ENCODE assay signal across 11 mouse cellular contexts in the genomic region with DNA sequence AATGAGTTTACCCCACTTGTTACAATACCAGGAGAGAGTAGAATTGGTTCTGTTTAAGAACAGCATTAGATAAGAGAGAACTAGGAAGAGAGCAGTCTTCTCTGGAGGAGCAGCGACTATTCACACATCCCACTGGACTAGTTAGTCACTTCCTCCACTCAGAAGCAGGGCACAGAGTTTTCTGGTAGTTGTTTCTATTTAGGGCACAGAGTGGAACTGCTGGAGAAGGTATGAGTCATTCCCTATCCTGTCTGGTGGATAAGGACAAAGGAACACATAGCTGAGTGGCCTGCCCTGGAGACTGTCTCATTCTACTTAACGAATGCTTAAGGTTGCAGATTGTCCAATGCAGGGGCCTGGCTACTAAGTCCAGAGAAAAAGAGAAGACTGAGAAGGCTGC.
DNase-seq lines count a peak whose midpoint lies in the region; ATAC-seq lines count a peak whose summit lies in the region.
"Had no signal": no experiment of that assay in that cellular context is flagged by ENCODE, and none has a peak within 500 bp of the region (broad histone marks: within the 10 kb centered on the region; RNA-seq: fewer than 3 reads in every experiment).

No protein-coding gene starts in this region.

- no peak overlapping the region for H3K4me2 ChIP-seq in liver, embryonic 13.5 days
- no peak overlapping the region for H3K4me2 ChIP-seq in liver, embryonic 11.5 days
- no peak overlapping the region for H3K4me2 ChIP-seq in heart, embryonic 16.5 days (ENCODE audit: low read depth, low read length)
- H3K4me2 ChIP-seq: limb, embryonic 12.5 days had no signal

- no peaks in the 10 kb centered on the region for H3K4me1 ChIP-seq in liver, embryonic 13.5 days (replicated peaks)
- H3K4me1 ChIP-seq in liver, embryonic 11.5 days (replicated peaks; ENCODE audit: control insufficient read depth, insufficient read depth, low read length), result no peaks in the 10 kb centered on the region
- H3K4me1 ChIP-seq in heart, embryonic 16.5 days (ENCODE audit: control insufficient read depth, insufficient read depth, low read length), result peaks cover 9% of the 10 kb centered on the region

- H3K27me3 ChIP-seq in liver, embryonic 13.5 days, result no peaks in the 10 kb centered on the region
- no peaks in the 10 kb centered on the region for H3K27me3 ChIP-seq in liver, embryonic 11.5 days (replicated peaks; ENCODE audit: control insufficient read depth, insufficient read depth, low read length)
- no peaks in the 10 kb centered on the region for H3K27me3 ChIP-seq in heart, embryonic 16.5 days (ENCODE audit: control insufficient read depth, insufficient read depth, low read length)
- H3K27me3 ChIP-seq: limb, embryonic 12.5 days had no signal

- no peak overlapping the region for H3K4me3 ChIP-seq in liver, embryonic 13.5 days (replicated peaks)
- no peak overlapping the region for H3K4me3 ChIP-seq in liver, embryonic 11.5 days (ENCODE audit: low read depth, low read length)
- H3K4me3 ChIP-seq in heart, embryonic 16.5 days (ENCODE audit: low read length), result no peak overlapping the region
- H3K4me3 ChIP-seq: limb, embryonic 12.5 days had no signal

- DNase-seq in liver, embryonic 13.5 days, result no peak
- no peak for DNase-seq in liver, embryonic 11.5 days (ENCODE audit: low spot score)
- DNase-seq in fibroblast of lung, adult 2 months (ENCODE audit: low read depth), result peak; percentile 28
- DNase-seq in right cerebral cortex, postnatal 25 days, result peak; percentile 32
- DNase-seq in kidney, adult 11 months, result no peak
- DNase-seq in cerebellum, postnatal 14 days, result no peak
- DNase-seq: cerebellum, postnatal 10 days had no signal

- no peak overlapping the region for H3K9ac ChIP-seq in liver, embryonic 13.5 days
- H3K9ac ChIP-seq in liver, embryonic 11.5 days (ENCODE audit: low read depth, low read length), result no peak overlapping the region
- H3K9ac ChIP-seq in heart, embryonic 16.5 days (ENCODE audit: low read length), result no peak overlapping the region; the same call in 1 of the 2 replicates
- H3K9ac ChIP-seq: limb, embryonic 12.5 days had no signal

- WGBS in liver, embryonic 13.5 days (ENCODE audit: insufficient replicate concordance), result 41% methylated on average over 2 of the region's 2 CpGs
- 39% methylated on average over 2 of the region's 2 CpGs for WGBS in liver, embryonic 11.5 days
- 17% methylated on average over 2 of the region's 2 CpGs for WGBS in heart, embryonic 16.5 days

- 0 out of 2 replicates have a peak, but pooled peaks have one; percentile 34 for ATAC-seq in liver, embryonic 13.5 days (ENCODE audit: low read depth)
- no peak for ATAC-seq in liver, embryonic 11.5 days (replicated peaks; ENCODE audit: low FRiP score)
- ATAC-seq in heart, embryonic 16.5 days (replicated peaks; ENCODE audit: extremely low read depth, insufficient read depth, low FRiP score), result peak; percentile 91
- no peak for ATAC-seq in megakaryocyte-erythroid progenitor cell, adult 5-6 weeks (replicated peaks; ENCODE audit: low FRiP score, low TSS enrichment, poor library complexity, severe bottlenecking)
- ATAC-seq: intestine, embryonic 16.5 days had no signal

- no peak overlapping the region for H3K27ac ChIP-seq in liver, embryonic 13.5 days
- no peak overlapping the region for H3K27ac ChIP-seq in liver, embryonic 11.5 days (ENCODE audit: low read depth, low read length)
- peak overlapping the region; percentile 71 for H3K27ac ChIP-seq in heart, embryonic 16.5 days (ENCODE audit: low read length)
- H3K27ac ChIP-seq: limb, embryonic 12.5 days had no signal

- no peaks in the 10 kb centered on the region for H3K9me3 ChIP-seq in liver, embryonic 13.5 days (replicated peaks)
- H3K9me3 ChIP-seq in liver, embryonic 11.5 days (ENCODE audit: control insufficient read depth, low read length), result no peaks in the 10 kb centered on the region
- H3K9me3 ChIP-seq in heart, embryonic 16.5 days (replicated peaks; ENCODE audit: control insufficient read depth, low read length), result no peaks in the 10 kb centered on the region
- H3K9me3 ChIP-seq: limb, embryonic 12.5 days had no signal

- no peaks in the 10 kb centered on the region for H3K36me3 ChIP-seq in liver, embryonic 13.5 days
- no peaks in the 10 kb centered on the region for H3K36me3 ChIP-seq in liver, embryonic 11.5 days (ENCODE audit: control insufficient read depth, insufficient read depth, low read length)
- no peaks in the 10 kb centered on the region for H3K36me3 ChIP-seq in heart, embryonic 16.5 days (ENCODE audit: control insufficient read depth, insufficient read depth)
- H3K36me3 ChIP-seq: limb, embryonic 12.5 days had no signal

Comparison
In these comparisons a context has a peak if more than half of its experiments do, and no peak if none do; other contexts are left out.
1. ATAC-seq: peak in liver, embryonic 13.5 days (single experiment) and heart, embryonic 16.5 days (single experiment); none in liver, embryonic 11.5 days (single experiment) and megakaryocyte-erythroid progenitor cell, adult 5-6 weeks (single experiment).
2. DNase-seq: peak in fibroblast of lung, adult 2 months (single experiment) and right cerebral cortex, postnatal 25 days (single experiment); none in liver, embryonic 13.5 days (single experiment), liver, embryonic 11.5 days (single experiment), kidney, adult 11 months (single experiment) and cerebellum, postnatal 14 days (0 of 2).